Mouse (Mus musculus): ENCODE results near the gene Clic1. TPM values are rescaled to one million over a fixed set of nuclear protein-coding genes. Genes with fewer than 3 reads are reported as not detected.

Clic1 gene
- total RNA-seq, 4 experiments from 2014 or later: 10.2 to 18.3 (median 11.8) TPM

DNA sequence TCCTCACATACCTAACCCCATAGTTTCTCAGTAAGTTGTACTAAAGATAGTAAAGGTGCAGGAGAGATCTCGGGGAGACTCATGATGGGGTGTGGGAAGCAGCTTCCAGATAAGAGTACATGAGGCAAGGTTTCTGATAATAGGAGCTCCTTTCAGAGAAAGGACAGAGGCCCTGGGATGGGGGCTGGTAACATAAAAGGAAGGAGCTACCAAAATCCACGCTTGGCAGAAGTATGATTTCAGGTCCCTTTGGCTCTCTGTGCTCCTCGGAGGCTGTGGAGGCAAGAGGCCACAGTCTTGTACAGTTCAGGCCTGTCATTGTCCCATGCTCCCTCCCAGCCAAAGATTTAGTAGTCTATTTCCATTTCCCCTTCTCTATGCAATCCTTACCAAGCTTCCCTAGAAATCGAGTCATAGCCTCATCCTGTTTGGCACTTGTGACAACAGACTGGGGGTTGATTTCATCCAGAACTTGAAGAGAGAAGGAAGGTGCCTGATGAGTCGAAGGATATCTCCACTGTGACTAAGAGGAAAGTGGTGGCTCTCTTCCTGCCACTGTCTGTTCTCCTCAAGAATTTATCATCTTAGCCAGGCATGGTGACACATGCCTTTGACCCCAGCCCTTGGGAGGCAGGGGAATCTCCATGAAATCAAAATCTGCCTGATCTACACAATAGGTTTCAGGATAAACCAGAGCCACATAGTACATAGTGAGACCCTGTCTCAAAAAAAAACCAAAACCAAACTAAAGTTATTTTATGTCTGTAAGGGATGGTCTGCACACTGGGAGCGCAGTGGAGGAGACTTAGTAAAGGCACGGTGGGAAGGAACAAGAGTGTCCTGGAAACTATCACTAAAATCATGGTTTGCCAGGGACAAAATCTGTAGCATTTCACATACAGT is 4.6 kb upstream of the Clic1 start:
- no peak for DNase-seq (ENCODE audit: low spot score in 2 of 2)

DNA sequence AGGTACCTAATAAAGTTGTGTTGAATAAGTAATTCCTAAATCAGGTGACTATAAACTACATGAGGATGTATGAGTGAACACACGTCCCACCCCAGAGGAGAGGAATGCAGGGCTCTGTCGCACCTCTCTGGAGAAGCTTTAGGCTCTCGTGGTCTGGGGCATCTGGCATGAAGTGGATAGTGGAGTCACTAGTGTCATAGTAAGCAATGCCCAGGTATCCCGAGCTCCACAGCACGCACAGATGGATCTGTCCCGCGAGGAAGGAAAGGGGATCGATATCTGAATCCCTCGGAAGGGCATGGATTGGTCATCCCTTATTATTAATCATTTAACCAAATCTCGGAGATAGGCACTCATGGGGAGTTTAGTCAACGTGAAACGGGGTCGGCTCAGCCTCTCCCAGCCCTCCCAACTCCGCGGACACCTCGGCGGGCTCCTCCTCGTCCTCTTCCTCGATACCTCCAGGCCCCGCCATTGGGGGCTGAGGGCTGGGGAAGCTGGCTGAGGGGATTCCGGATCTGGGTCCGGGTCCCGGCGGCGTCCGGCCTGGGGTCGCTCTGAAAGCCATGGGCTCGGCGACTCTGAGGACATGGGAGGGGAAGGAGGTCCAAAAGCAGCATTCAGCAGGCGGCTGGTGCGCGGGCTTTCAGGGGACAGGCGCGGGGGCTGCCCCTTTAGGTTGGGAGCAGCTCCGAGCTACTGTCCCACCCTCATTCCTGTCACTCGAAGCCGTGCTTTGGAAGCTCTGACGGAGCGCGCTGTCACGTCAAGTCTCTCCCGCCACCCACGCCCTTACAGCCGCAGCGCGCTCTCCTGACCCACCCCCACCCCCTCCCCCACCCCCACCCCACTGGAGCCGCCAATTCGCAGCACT is 3.7 kb upstream of the Clic1 start:
- DNase-seq (ENCODE audit: low spot score in 2 of 2): no peak

DNA sequence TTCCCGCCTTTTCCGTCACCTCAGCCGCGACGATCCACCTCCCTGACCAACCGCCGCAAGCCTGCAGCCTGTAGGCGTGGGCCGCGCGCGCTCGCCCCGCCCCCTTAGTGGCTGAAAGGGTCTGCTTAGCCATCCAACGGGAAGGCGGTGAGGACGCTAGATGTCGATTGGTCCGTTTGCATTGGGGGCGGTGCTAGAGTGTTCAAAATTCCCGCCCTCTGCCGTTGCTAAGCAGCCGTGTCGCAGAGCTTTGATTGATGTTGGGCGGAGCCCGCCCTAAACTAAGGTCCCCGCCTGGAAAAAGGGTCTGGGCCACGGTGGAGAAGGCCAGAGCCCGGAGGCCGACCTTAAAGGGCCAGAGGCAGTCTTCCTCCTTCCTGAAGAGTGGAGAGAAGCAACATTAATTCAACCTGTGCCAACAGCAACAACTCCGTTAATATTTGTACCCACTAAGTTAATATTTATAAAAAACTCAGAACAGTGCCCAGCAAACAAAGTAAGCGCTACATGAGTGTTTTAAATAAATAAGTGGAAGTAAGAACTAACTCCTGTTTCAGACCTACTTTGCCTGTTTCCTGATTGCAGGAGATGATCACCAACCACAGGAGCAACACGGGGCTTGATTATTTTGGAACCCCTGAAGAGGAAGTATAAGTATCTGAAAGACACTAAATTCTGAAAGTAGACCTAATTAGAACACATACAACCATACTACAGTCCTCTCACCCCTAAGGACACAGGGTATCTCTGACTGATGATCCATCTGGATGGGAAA is 2.9 kb upstream of the Clic1 start, which contains the start of gene Msh5:
Gene Msh5 (minus strand): TSS at position 65 of the 775 bp plus-strand sequence.
- peak; percentile 85 to 93 for DNase-seq (ENCODE audit: low spot score in 2 of 2)

DNA sequence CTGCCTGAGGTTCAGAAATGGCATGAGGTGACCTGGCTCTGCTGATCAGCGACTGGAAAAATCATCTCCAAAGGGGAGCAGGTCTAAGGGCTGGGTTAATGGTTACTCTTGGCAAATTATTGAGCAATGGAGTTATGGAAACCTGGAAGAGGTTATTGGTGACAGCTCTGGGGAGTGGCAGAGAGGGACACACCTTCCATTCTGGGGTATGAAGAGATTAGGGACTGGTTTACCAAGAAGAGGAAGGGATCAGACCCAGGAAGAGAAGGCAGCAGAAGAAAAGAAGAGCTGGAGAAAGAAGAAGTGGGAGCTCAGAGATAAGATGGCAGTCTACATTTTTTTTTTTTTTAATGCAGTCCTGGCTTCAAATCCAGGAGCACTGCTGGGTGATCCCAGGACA is 2.1 kb upstream of the Clic1 start:
- DNase-seq (ENCODE audit: low spot score in 2 of 2): no peak

DNA sequence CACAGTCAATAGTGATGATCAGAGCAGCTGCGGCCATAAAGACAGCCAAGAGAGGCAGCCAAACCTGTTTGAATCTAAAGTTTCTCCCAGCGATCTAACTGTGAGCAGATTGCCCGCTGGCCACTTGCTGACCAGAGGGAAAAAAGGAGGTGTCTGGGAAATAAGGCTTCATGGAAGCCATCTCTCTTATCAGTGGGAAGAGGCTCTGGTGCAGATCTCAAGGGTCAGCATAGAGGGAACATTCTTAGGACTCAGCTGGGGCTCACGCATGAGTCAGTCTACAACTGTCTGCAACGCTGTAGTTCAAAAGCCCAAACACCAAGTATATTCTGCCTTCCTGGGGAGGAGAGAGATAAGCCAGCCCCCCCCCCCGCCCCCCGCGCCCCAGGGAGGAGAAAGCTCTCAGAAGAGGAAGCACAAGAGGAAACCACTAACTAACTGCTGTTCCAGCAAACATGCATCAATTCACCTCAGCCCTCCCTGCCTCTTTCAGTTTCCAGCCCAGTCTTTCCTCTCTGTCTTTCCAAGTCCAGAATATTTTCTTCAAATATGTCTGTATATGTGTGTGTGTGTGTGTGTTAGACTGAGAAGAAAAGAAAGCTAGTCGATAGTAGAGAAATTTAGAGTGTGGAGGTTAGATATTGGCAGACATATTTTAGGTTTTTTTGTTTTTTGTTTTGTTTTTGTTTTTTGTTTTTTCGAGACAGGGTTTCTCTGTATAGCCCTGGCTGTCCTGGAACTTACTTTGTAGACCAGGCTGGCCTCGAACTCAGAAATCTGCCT is 1.4 kb upstream of the Clic1 start:
- no peak for DNase-seq (ENCODE audit: low spot score in 2 of 2)

DNA sequence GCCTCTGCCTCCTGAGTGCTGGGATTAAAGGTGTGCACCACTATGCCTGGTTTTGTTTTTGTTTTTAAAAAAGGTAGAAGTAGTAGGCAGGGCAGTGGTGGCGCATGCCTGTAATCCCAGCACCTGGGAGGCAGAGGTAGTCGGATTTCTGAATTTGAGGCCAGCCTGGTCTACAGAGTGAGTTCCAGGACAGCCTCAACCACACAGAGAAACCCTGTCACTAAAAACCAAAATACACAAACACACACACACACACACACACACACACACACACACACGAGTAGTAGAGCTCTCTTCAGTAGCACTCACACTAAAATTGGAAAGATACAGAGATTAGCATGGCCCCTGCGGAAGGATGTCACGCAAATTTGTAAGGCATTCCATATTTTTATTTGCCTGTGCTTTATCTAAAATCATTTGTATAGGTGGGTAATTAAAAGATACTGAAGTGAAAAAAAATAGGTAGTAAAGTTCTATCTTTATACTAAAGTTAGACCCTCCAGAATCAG is 780 bp upstream of the Clic1 start:
- DNase-seq (ENCODE audit: low spot score in 2 of 2): no peak

DNA sequence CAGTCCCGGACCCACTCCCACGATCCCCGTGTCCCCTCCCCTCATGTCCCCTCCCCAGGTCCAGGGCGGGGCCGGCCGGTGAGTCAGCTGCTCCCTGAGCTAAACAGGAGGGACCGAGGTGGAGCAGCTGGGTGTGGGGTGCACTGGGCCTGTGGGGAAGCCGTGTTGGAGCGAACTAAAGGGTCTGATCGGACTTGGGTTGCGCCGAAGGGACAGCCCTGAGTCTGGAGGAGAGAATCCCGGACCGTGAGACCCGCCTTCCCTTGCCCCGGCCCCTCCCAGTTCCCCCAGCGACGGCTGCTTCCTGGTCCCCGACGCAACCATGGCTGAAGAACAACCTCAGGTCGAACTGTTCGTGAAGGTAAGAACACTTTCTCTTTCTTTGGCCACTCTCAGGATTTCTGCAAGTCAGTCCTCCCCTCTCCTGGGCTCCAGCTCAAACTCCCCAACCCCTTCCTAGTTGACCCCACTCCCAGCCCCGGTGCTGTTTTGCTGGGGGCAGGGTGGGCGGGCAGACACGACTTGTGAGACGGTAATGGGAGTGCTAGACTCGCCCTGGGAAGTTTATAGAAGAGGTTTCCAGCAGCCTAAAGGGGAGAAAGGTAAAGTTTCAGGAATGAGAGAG is 472 bp downstream of the Clic1 start:
- no peak for DNase-seq (ENCODE audit: low spot score in 2 of 2)

DNA sequence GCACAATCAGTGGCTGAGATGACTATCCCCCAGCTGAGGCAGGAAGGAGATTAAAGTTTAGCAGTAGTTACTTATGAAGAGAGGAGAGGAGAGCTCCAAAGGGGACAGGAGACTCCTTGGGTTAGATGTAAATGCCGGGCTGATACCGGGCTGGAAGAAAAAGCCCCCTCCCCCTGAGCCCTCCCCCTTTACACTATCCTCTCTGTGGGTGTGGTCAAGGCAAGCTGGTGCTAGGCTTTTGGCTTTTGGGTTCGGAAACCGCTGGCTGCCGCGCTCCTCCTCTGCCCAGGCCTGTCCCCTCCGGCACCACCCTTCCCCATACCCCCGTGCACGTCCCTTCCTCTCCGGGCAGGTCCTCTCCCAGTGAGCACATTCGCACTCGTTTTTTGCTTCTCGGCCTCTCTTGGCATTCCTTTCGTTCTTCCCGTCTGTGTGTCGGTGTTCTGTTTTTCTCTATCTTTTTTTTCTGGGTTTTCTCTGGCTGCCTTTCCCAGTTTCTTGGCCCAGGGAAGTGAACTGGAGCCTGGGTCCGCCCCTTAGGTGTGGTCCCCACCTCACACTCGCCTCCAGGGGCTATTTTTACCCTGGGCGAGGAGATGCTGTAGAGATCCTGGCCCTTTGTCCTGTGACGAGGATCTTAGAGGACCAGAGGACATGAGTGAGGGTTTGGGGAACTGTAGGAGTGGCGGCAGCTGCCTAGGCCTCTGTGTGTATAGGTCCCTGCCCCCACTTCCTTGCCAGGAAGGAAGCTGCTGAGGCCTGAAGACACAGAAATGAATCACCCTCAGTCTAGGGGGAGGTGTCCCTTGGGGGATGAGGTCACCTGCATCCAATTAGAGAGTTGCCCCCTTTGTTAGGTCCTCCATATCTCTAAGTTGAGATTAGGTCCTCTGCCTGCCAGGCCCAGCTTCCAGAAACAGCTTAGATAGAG is 1.7 kb downstream of the Clic1 start:
- no peak for DNase-seq (ENCODE audit: low spot score in 2 of 2)

DNA sequence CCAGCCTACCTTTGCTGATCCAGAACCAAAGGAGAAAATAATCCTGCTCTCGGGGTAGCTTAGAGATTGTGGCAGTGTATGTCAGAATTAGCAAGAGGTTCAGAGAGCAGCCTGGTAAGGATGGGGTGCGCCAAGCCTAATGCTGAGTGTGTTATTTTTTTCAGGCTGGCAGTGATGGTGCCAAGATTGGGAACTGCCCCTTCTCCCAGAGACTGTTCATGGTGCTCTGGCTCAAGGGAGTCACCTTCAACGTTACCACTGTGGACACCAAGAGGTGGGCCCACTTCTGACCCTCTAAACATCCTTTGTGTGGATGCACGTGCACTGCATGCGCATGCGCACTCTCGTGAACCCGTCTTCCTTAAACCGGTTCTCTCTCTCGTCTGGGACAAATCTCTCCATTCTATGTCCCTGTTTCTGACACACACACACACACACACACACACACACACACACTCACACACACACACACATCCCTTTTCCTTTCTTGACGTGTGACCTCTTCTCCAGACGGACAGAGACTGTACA is 2.6 kb downstream of the Clic1 start:
- DNase-seq (ENCODE audit: low spot score in 2 of 2): no peak

DNA sequence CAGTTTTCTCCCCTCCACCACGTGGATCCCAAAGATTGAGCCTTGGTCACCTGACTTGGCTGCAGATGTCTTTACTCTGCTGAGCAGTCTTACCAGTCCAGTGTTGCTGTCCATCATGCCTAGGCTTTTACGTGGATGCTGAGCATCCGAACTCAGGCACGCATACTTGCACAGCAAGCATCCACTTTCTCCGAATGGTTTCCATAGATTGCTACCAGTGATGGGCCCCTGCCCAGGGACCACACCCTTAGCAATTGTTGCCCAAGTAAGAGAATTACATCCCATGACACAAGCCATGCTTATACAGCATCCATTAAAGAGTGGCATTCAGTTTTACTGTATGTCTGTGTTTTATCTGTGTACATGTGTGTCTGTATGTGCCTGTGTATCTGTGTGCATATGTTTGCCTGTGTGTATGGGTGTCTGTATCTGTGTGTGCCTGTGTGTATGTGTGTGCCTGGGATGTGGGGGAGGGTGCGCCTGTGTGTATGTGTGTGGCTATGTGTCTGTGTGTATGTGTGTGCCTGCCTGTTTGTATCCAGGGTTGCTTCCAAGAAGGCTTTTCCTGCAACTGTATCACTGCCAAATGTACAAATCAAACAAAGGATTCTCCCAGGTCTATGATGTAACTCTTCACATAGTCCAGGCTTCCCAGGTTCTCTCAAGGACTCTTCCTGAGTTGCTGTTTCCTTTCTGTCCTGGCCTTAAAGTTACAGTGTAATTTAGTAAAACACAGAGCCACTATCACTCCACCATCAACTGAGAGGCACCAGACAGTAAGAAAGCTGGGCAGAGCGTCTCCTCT is 6.1 kb downstream of the Clic1 start:
- DNase-seq (ENCODE audit: low spot score in 2 of 2): no peak

DNA sequence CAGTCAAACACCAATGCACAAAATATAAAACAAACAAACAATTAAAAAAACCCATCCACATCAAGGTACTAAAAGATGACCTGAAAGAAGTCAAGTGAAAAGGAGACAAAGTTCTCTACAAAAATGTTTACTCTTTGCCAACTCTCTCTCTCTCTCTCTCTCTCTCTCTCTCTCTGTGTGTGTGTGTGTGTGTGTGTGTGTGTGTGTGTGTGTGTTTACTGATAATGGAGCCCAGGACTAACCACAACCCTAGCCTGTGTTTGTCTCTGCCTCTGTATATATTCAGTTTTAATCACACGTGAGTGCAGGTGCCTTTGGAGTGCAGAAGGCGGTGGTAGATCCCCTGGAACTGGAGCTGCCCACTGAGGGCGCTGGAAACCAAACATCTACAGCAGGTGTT is 7.3 kb downstream of the Clic1 start:
- no peak for DNase-seq (ENCODE audit: low spot score in 2 of 2)

DNA sequence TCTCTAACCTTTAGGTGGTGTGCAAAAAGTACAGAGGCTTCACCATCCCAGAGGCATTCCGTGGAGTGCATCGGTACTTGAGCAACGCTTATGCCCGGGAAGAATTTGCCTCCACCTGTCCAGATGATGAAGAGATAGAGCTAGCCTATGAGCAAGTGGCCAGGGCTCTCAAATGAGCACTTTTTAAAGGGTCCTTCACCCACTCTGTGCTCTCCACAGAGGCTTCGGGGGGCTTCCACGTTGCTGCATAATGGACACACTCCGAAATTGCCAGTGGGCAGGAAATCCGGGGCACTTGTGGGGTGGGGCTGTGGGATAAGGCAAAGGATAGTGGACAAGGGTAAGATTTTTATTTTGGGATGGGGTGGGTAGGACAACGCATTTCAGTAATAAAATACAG is 8.6 kb downstream of the Clic1 start:
- no peak for DNase-seq (ENCODE audit: low spot score in 2 of 2)

DNA sequence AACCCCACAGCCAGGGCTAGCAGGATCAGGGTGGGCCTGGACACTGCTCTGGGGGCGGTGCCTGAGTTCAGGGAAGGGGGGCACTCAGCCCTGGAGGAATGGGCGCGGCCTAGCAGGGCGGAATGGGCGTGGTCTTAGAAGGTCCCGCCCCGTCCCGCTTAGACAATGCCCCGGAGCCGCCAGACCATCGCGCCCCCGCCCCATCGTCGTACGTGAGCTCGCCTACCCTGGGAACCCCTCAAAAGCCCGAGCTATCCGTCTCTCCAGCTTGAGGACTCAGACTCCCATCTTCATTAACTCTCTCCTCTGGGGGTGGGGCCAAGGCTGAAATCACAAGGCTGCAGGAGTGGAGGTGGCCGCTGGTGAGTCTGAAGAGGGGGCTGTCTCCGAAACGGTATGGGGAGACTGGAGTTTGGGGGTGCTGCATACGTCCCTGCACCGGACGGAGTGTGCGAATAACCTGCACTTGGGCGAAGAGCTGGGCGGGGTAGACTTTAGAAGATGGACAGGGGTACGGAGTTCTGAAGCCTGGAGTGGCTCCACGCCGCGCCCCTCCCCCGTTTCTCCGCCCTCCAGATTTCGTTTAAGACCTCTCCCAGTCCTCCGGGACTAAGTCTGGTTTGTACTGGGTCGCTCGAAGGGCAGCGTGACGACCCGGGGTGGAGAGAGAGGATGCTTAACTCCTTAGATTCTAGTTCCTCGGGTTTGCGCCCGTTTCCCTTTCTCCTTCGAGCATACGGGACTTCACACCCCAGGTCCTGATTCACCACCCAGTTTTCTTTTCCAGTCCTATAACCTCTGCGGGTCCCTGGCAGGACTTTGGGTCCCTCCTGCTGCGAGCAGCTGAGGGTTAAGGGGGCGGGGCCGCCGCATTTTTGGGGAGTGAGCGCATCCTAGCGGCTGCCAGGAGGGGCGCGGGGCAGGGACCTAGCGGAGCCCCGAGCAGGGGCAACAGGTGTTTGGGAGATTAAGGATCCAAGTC is 9.4 kb downstream of the Clic1 start, which contains the start of gene Ddah2:
Gene Ddah2 (plus strand): TSS at position 125 of the 982 bp plus-strand sequence.
- peak; percentile 45 to 51 for DNase-seq (ENCODE audit: low spot score in 2 of 2)

DNA sequence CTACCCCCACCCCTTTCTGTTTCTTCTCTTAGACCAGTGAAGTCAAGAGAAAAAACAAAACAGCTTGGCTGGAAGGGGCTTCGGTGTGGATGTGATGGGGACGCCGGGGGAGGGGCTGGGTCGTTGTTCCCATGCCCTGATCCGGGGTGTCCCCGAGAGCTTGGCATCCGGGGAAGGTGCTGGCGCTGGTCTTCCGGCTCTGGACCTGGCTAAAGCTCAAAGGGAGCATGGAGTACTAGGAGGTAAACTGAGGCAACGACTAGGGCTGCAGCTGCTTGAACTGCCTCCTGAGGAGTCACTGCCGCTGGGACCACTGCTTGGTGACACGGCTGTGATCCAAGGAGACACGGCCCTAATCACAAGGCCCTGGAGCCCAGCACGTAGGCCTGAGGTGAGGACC is 10.3 kb downstream of the Clic1 start:
- no peak for DNase-seq (ENCODE audit: low spot score in 2 of 2)

DNA sequence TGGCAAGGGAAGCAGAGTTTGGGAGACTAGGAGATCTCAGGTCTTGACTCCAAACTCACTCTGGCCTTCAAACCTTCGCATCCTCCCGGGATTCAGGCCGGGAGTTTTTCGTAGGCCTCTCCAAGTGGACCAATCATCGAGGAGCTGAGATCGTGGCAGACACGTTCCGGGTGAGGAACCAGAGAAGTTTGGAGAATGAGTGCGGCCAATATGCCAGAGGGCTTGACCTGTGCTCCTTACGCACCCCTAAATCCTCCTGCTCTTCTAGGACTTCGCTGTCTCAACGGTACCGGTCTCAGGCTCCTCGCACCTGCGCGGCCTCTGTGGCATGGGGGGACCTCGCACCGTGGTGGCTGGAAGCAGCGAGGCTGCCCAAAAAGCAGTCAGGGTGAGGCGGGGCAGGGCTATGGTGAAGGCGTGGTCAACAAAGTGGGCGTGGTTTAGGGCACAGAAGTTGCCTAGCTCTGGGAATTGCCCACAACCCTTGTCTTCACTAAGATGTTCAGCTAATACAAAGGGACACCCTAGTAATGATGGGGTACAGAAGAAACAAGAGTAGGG is 11.1 kb downstream of the Clic1 start:
- DNase-seq (ENCODE audit: low spot score in 2 of 2): no peak

DNA sequence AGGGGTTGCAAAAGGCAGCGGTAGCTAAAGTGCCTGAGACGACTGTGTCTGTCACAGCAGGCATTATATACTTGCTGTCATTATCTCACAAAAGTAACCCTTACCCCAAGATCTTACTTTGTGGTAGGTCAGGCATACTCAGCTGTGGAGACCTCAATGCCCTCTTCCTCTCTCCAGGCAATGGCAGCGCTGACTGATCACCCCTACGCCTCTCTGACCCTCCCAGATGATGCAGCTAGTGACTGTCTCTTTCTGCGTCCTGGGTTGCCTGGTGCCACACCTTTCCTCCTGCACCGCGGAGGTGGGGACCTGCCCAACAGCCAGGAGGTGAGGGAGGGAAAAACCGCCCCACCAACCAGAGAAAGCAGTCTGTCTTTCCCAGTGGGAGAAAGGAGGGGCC is 11.5 kb downstream of the Clic1 start:
- no peak for DNase-seq (ENCODE audit: low spot score in 2 of 2)

All from left cerebral cortex, adult 8-10 months (tissue).